Mouse (Mus musculus) CH12.LX (cell line): ENCODE measurements around the gene Eif5b. TPM values are rescaled to one million over a fixed set of nuclear protein-coding genes. Genes with fewer than 3 reads are reported as not detected.

Experiments
- DNase-seq: peaks from one replicate; pipeline ENCODE4 v3.0.0-alpha.2; 2013; ENCODE audit errors: extremely low read depth
- H3K27ac ChIP-seq: 2 replicates; pipeline ENCODE4 v1.5.1; 2012; ENCODE audit warnings: low read depth, mild to moderate bottlenecking, control low read depth, moderate library complexity; ENCODE audit not compliant: insufficient read depth
- H3K27me3 ChIP-seq: replicated peaks from 2 replicates; pipeline ENCODE3; 2012; ENCODE audit warnings: inconsistent platforms
- H3K36me3 ChIP-seq, 2 experiments: replicated peaks in 1 of 2; 2 replicates each; pipeline versions ENCODE3 to v1.6.1; 2012; ENCODE audit warnings: inconsistent platforms in 1 of 2, low read length in 1 of 2, mild to moderate bottlenecking in 1 of 2, mixed read lengths in 1 of 2, moderate library complexity in 1 of 2; ENCODE audit not compliant: control insufficient read depth in 1 of 2, insufficient read depth in 1 of 2
- H3K4me1 ChIP-seq, 2 experiments: 2 replicates each; pipeline ENCODE4 v1.6.1; 2012; ENCODE audit warnings: inconsistent platforms in 1 of 2, moderate library complexity in 1 of 2; ENCODE audit not compliant: insufficient read depth in 2 of 2, control insufficient read depth in 1 of 2
- H3K4me2 ChIP-seq: 2 replicates; pipeline ENCODE4 v1.6.1; 2012; ENCODE audit warnings: low read depth, mild to moderate bottlenecking, control low read depth; ENCODE audit not compliant: poor library complexity, insufficient read depth, severe bottlenecking
- H3K4me3 ChIP-seq, 3 experiments: fragments of 150-350 bp in 1 of 3; sonication (generic) in 1 of 3; replicated peaks in 1 of 3; 2 replicates each; pipeline versions ENCODE3 to v1.5.1; 2011 to 2012; ENCODE audit warnings: low read depth in 2 of 3, low read length in 2 of 3, mild to moderate bottlenecking in 2 of 3, moderate library complexity in 2 of 3, control low read depth in 1 of 3, improper control_type of control experiment in 1 of 3, inconsistent platforms in 1 of 3, mixed read lengths in 1 of 3; ENCODE audit not compliant: poor library complexity in 1 of 3
- H3K79me2 ChIP-seq: replicated peaks from 2 replicates; pipeline ENCODE4 v1.6.1; 2012; ENCODE audit warnings: mild to moderate bottlenecking, moderate library complexity; ENCODE audit not compliant: control insufficient read depth, poor library complexity, insufficient read depth, severe bottlenecking; ENCODE audit errors: extremely low read depth
- H3K9ac ChIP-seq: 2 replicates; pipeline ENCODE4 v1.6.1; 2012; ENCODE audit warnings: low read depth, mild to moderate bottlenecking, control low read depth, moderate library complexity; ENCODE audit not compliant: insufficient read depth
- H3K9me3 ChIP-seq: replicated peaks from 2 replicates; pipeline ENCODE3; 2012; ENCODE audit warnings: low read length, inconsistent platforms, mixed read lengths
- CHD1 ChIP-seq: IDR thresholded peaks from 2 replicates; pipeline ENCODE4 v1.6.1; 2012; ENCODE audit warnings: low read depth, low read length, improper control_type of control experiment, inconsistent platforms
- CHD2 ChIP-seq: IDR thresholded peaks from 2 replicates; pipeline ENCODE4 v1.6.1; 2011; ENCODE audit warnings: low read length, improper control_type of control experiment
- E2F4 ChIP-seq: IDR thresholded peaks from 2 replicates; pipeline ENCODE4 v1.6.1; 2011; ENCODE audit warnings: low read depth, low read length, improper control_type of control experiment; ENCODE audit not compliant: insufficient replicate concordance
- ELF1 ChIP-seq: IDR thresholded peaks from 2 replicates; pipeline ENCODE4 v1.6.1; 2014; ENCODE audit warnings: low read depth, mild to moderate bottlenecking, inconsistent platforms, low read length, improper control_type of control experiment
- ETS1 ChIP-seq: conservative IDR thresholded peaks from 2 replicates; pipeline ENCODE4 v1.6.1; 2012; ENCODE audit warnings: low read depth, mild to moderate bottlenecking, inconsistent platforms, low read length, improper control_type of control experiment, moderate library complexity
- GABPA ChIP-seq: IDR thresholded peaks from 2 replicates; pipeline ENCODE4 v1.6.1; 2012; ENCODE audit warnings: low read depth, low read length, improper control_type of control experiment, inconsistent platforms; ENCODE audit not compliant: insufficient replicate concordance
- HCFC1 ChIP-seq: IDR thresholded peaks from 2 replicates; pipeline ENCODE4 v1.6.1; 2012; ENCODE audit warnings: low read depth, mild to moderate bottlenecking, inconsistent platforms, low read length, improper control_type of control experiment
- IRF4 ChIP-seq: IDR thresholded peaks from 2 replicates; pipeline ENCODE4 v1.6.1; 2014; ENCODE audit warnings: low read depth, mild to moderate bottlenecking, inconsistent platforms, low read length, improper control_type of control experiment
- JUN ChIP-seq: IDR thresholded peaks from 2 replicates; pipeline ENCODE4 v1.6.1; 2011; ENCODE audit warnings: low read depth, mild to moderate bottlenecking, low read length, improper control_type of control experiment, moderate library complexity; ENCODE audit not compliant: insufficient read depth
- JUND ChIP-seq: conservative IDR thresholded peaks from 2 replicates; pipeline ENCODE4 v1.6.1; 2011; ENCODE audit warnings: low read depth, low read length, improper control_type of control experiment
- MAFK ChIP-seq: IDR thresholded peaks from 2 replicates; pipeline ENCODE4 v1.6.1; 2011; ENCODE audit warnings: low read length, improper control_type of control experiment; ENCODE audit not compliant: insufficient replicate concordance
- MAZ ChIP-seq: IDR thresholded peaks from 2 replicates; pipeline ENCODE4 v1.6.1; 2012; ENCODE audit warnings: low read depth, mild to moderate bottlenecking, inconsistent platforms, low read length, improper control_type of control experiment, moderate library complexity
- MXI1 ChIP-seq: IDR thresholded peaks from 2 replicates; pipeline ENCODE4 v1.6.1; 2011; ENCODE audit warnings: mild to moderate bottlenecking, low read depth, low read length, improper control_type of control experiment
- MYC ChIP-seq: IDR thresholded peaks from 2 replicates; pipeline ENCODE4 v1.6.1; 2011; ENCODE audit warnings: low read depth, mild to moderate bottlenecking, improper control_type of control experiment, low read length
- NRF1 ChIP-seq: IDR thresholded peaks from 2 replicates; pipeline ENCODE4 v1.6.1; 2014; ENCODE audit warnings: low read depth, mild to moderate bottlenecking, inconsistent platforms, low read length, improper control_type of control experiment, moderate library complexity
- POLR2A ChIP-seq: IDR thresholded peaks from 2 replicates; pipeline ENCODE4 v1.6.1; 2011; ENCODE audit warnings: low read depth, mild to moderate bottlenecking, improper control_type of control experiment, low read length
- POLR2AphosphoS2 ChIP-seq: IDR thresholded peaks from 2 replicates; pipeline ENCODE4 v1.6.1; 2011; ENCODE audit warnings: low read depth, low read length, improper control_type of control experiment
- RCOR1 ChIP-seq: conservative IDR thresholded peaks from 2 replicates; pipeline ENCODE4 v1.6.1; 2012; ENCODE audit warnings: low read depth, mild to moderate bottlenecking, inconsistent platforms, low read length, improper control_type of control experiment
- SIN3A ChIP-seq: IDR thresholded peaks from 2 replicates; pipeline ENCODE4 v1.6.1; 2012; ENCODE audit warnings: low read length, improper control_type of control experiment, inconsistent platforms
- SMC3 ChIP-seq: IDR thresholded peaks from 2 replicates; pipeline ENCODE4 v1.6.1; 2011; ENCODE audit warnings: low read depth, low read length, improper control_type of control experiment
- TBP ChIP-seq: conservative IDR thresholded peaks from 2 replicates; pipeline ENCODE4 v1.6.1; 2011; ENCODE audit warnings: low read depth, low read length, improper control_type of control experiment
- TCF12 ChIP-seq: IDR thresholded peaks from 2 replicates; pipeline ENCODE4 v1.6.1; 2014; ENCODE audit warnings: low read depth, mild to moderate bottlenecking, inconsistent platforms, low read length, improper control_type of control experiment
- ZC3H11A ChIP-seq: IDR thresholded peaks from 2 replicates; pipeline ENCODE4 v1.6.1; 2012; ENCODE audit warnings: low read depth, mild to moderate bottlenecking, inconsistent platforms, low read length, improper control_type of control experiment
- ZKSCAN1 ChIP-seq: IDR thresholded peaks from 2 replicates; pipeline ENCODE4 v1.6.1; 2012; ENCODE audit warnings: low read depth, inconsistent platforms, low read length, improper control_type of control experiment, borderline replicate concordance
- ZMIZ1 ChIP-seq: IDR thresholded peaks from 2 replicates; pipeline ENCODE4 v1.6.1; 2012; ENCODE audit warnings: low read depth, mild to moderate bottlenecking, inconsistent platforms, low read length, improper control_type of control experiment
- ZNF384 ChIP-seq: IDR thresholded peaks from 2 replicates; pipeline ENCODE4 v1.6.1; 2012; ENCODE audit warnings: low read depth, low read length, improper control_type of control experiment, inconsistent platforms
- dilution Hi-C: fragments of 300-500 bp; cut with MboI; formaldehyde crosslinking; loops from 2 replicates; pipeline ENCODE4 v1.14.3; 2020; ENCODE audit warnings: low sequenced_read_pairs; ENCODE audit not compliant: extremely low pct_unique_long_range_greater_than_20kb, extremely low pct_ligation_motif_present
- in situ Hi-C: fragments of 300-500 bp; cut with MboI; formaldehyde crosslinking; loops from 3 replicates; pipeline ENCODE4 v1.14.3; 2019; ENCODE audit warnings: low sequenced_read_pairs, low pct_ligation_motif_present, low pct_unique_long_range_greater_than_20kb, mixed read lengths
- polyA plus RNA-seq: library from polyadenylated mRNA; unstranded; fragments of >175 nt; gene quantifications from 2 replicates; pipeline ENCODE4 v1.2.1, GENCODE M21; 2012; ENCODE audit warnings: low read depth; ENCODE audit not compliant: insufficient read length
- total RNA-seq, 2 experiments: library from RNA; depleted of rRNA; stranded (reverse); fragments of 300-350 nt in 1 of 2; fragments of >200 nt in 1 of 2; gene quantifications; 2 replicates each; pipeline ENCODE4 v1.2.3; 2012 to 2014

Eif5b gene
- total and polyA plus RNA-seq, 3 experiments, result 22.2 to 101 (median 29.8) TPM

DNA sequence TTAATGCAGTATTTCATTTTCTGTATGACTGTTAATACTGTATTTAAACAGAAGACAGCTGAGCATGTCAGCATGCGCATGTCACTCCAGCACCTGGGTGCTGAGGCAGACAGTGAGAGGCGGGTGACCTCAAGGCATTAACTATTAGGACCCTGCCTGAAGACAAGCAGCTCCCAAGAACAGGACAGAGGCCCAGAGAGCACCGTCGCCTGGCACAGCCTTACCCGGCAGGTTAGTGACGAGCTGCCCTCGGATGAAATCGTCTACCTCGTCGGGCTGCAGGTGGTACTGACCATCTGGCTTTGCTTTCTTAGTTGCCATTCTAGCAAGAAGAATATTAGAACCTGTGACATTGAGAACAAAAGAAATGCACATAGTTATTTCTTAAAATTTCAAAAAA is 69.5 kb downstream of the Eif5b start:
- Histone ChIP-seq H3K4me3 (no peak overlapping the region), H3K27ac (no peak overlapping the region), H3K4me2 (no peak overlapping the region), H3K9ac (no peak overlapping the region)
- TF ChIP-seq ZNF384, result no peak
- TF ChIP-seq MXI1, result no peak
- TF ChIP-seq ZC3H11A, result no peak
- TF ChIP-seq MYC, result no peak
- no peak for TF ChIP-seq POLR2A
- TF ChIP-seq NRF1, result no peak
- TF ChIP-seq POLR2AphosphoS2, result no peak
- TF ChIP-seq HCFC1, result no peak
- TF ChIP-seq MAFK, result no peak
- no peak for TF ChIP-seq JUND
- TF ChIP-seq CHD1, result no peak
- TF ChIP-seq SIN3A, result no peak
- TF ChIP-seq JUN, result no peak
- no peak for TF ChIP-seq MAZ
- no peak for TF ChIP-seq ZKSCAN1
- TF ChIP-seq ELF1, result no peak
- TF ChIP-seq E2F4, result no peak
- no peak for TF ChIP-seq IRF4
- no peak for TF ChIP-seq ZMIZ1
- no peak for TF ChIP-seq CHD2
- TF ChIP-seq, all 38 proteins: peak for 0
- H3K27me3 ChIP-seq, result no peaks in the 10 kb centered on the region
- no peaks in the 10 kb centered on the region for H3K79me2 ChIP-seq
- H3K9me3 ChIP-seq, result no peaks in the 10 kb centered on the region
- peaks cover 50 to 74% of the 10 kb centered on the region in 2 experiments for H3K36me3 ChIP-seq
- in situ Hi-C loops (no loop called here), dilution Hi-C loops (no loop called here)
- H3K4me1 ChIP-seq, result no peaks in the 10 kb centered on the region
- DNase-seq, result no peak

DNA sequence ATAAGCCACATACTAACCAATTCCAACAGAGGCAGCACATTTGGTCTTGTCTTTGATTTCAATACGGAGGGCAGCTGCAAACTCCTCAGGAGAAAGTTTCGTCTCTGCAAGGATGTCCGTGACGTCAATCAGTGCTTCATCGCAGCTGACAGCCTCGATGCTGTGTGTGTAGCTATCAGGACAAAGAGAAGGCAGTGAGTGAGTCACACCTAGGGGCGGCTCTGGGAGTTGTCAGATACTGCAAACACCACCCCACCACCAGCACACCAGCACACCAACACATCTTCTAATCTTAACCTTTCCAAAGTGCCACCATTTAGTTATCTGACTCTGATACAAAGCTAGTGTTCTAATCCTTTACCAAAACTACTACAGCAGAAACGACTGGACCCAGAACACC is 73.5 kb downstream of the Eif5b start:
- peaks cover 48 to 74% of the 10 kb centered on the region in 2 experiments for H3K36me3 ChIP-seq
- dilution Hi-C loops, result no loop called here
- no peak for TF ChIP-seq TBP
- TF ChIP-seq JUND, result no peak
- no peak for TF ChIP-seq CHD2
- TF ChIP-seq CHD1, result no peak
- TF ChIP-seq SMC3, result no peak
- TF ChIP-seq GABPA, result no peak
- TF ChIP-seq RCOR1, result no peak
- no peak for TF ChIP-seq TCF12
- TF ChIP-seq ZKSCAN1, result no peak
- TF ChIP-seq ZC3H11A, result no peak
- no peak for TF ChIP-seq MAFK
- TF ChIP-seq ETS1, result no peak
- no peak for TF ChIP-seq MAZ
- TF ChIP-seq ZNF384, result no peak
- no peak for TF ChIP-seq JUN
- no peaks in the 10 kb centered on the region for H3K79me2 ChIP-seq
- H3K9ac ChIP-seq, result no peak overlapping the region
- in situ Hi-C loops, result no loop called here
- H3K27me3 ChIP-seq, result no peaks in the 10 kb centered on the region
- H3K4me1 ChIP-seq, result no peaks in the 10 kb centered on the region
- H3K9me3 ChIP-seq, result no peaks in the 10 kb centered on the region
- H3K27ac ChIP-seq, result no peak overlapping the region
- no peak overlapping the region for H3K4me3 ChIP-seq
- H3K4me2 ChIP-seq, result no peak overlapping the region
- DNase-seq, result no peak
